Mouse (Mus musculus) small intestine, adult 2 months (tissue): ENCODE results near the gene Urb2. TPM values are rescaled to one million over a fixed set of nuclear protein-coding genes. Genes with fewer than 3 reads are reported as not detected.

Source experiments
- H3K27ac ChIP-seq: fragments of 200-500 bp; 2 replicates; pipeline ENCODE4 v1.5.1; 2012; ENCODE audit warnings: low read depth, low read length, control low read depth, inconsistent platforms; ENCODE audit not compliant: insufficient read depth
- H3K27me3 ChIP-seq: fragments of 200-500 bp; 2 replicates; pipeline ENCODE4 v1.6.1; 2012; ENCODE audit warnings: mild to moderate bottlenecking, moderate library complexity, low read length, inconsistent platforms; ENCODE audit not compliant: control insufficient read depth, insufficient read depth
- H3K36me3 ChIP-seq: fragments of 200-500 bp; 2 replicates; pipeline ENCODE4 v1.6.1; 2012; ENCODE audit warnings: mild to moderate bottlenecking, low read length, control low read depth, inconsistent platforms; ENCODE audit not compliant: control insufficient read depth, insufficient read depth
- H3K4me1 ChIP-seq: fragments of 200-500 bp; 2 replicates; pipeline ENCODE4 v1.6.1; 2012; ENCODE audit warnings: low read length, inconsistent platforms, mixed read lengths; ENCODE audit not compliant: control insufficient read depth, insufficient read depth, insufficient read length
- H3K4me3 ChIP-seq: fragments of 200-500 bp; 2 replicates; pipeline ENCODE4 v1.5.1; 2012; ENCODE audit warnings: low read depth, mild to moderate bottlenecking, control low read depth, inconsistent platforms, low read length, moderate library complexity
- CTCF ChIP-seq: fragments of 200-500 bp; IDR thresholded peaks from 2 replicates; pipeline ENCODE4 v1.5.1; 2012; ENCODE audit warnings: low read depth, mild to moderate bottlenecking, control low read depth, inconsistent platforms, low read length, moderate library complexity, mixed read lengths; ENCODE audit not compliant: insufficient replicate concordance, insufficient read length; ENCODE audit errors: extremely low read depth
- POLR2A ChIP-seq: fragments of 200-500 bp; IDR thresholded peaks from 2 replicates; pipeline ENCODE4 v1.6.1; 2012; ENCODE audit warnings: low read depth, mild to moderate bottlenecking, control low read depth, inconsistent platforms, low read length, moderate library complexity
- WGBS: fragments of 180-500 bp; shearing (Covaris S2); methylation state at CpG from one replicate; pipeline ENCODE4 v1.1.7; 2018; 5-methylcytosine and 5-hydroxymethylcytosine counted together
- polyA plus RNA-seq: library from polyadenylated mRNA; depleted of rRNA; stranded (reverse); fragments of >200 nt; gene quantifications from 2 replicates; pipeline ENCODE4 v1.2.3, GENCODE M21; 2012

Urb2 gene
- polyA plus RNA-seq, 1 experiment, result 2.5 TPM

DNA sequence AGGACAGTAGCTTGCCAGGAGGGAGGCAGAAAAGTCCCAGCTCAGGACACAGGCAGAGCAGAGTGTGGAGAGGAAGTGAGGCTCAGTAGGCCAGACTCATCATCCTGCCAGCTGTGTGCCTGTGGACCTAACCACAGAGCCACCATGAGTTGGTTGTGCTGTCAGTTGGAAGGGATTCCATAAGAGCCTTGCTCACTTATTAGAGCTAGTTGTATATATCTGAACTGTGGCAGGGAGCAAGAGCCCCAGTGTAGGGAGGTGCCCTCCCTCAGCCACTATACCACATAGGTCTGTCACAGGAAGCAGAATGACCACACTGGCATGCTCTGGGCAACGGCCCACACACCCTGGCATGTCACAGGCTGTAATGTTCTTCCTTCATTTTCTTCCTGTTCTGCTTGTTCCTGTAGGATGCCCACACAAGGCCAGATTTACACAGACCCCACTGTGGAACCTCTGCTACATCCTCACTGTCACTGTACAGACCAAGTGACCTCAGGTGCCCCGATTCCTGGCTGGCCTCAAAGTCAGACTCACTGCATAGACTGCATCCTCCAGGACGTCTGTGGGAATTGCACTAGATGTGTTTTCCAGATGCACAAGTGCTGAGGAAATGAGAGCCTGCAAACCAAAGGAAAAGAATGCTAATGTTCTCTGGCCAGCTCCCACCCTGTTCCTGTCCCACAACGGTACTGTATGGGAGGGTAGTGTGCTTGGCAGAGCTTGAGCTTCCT is 45.2 kb downstream of the Urb2 start:
- H3K27me3 ChIP-seq, result no peaks in the 10 kb centered on the region
- H3K27ac ChIP-seq, result no peak overlapping the region
- H3K4me1 ChIP-seq, result no peaks in the 10 kb centered on the region
- H3K36me3 ChIP-seq, result no peaks in the 10 kb centered on the region
- TF ChIP-seq CTCF (no peak), POLR2A (no peak)
- 54% methylated on average over 4 of the region's 4 CpGs for WGBS
- no peak overlapping the region for H3K4me3 ChIP-seq

DNA sequence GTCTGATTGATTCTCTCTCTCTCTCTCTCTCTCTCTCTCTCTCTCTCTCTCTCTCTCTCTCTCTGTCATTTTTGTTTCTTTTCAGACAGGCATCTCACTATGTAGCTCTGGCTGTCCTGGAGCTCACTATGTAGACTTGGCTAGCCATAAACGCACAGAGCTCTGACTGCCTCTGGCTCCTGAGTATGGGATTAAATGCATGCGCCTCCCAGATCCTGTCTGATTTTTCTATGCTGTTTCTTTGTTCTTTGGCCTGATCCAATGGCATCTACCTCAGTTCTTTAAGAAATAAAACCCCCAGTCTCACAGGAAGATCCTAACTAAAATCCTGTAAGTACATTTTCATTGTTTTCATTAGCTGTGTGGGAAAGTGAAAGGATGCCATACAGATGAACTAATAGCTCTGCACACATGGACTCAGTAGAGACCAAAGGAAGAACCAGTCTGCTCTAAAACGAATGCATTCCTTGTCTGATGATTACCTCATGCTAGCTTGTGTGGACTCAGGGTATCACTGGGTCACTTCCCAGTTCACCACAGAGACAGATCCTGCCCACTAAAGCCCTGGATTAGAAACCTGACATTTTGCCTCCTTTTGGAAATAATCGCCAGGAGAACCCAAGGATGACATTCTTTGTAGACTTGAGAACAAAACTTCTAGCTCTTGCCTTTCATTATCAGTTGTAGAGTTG is 45.9 kb downstream of the Urb2 start:
- H3K4me1 ChIP-seq, result no peaks in the 10 kb centered on the region
- 64% methylated on average over 4 of the region's 4 CpGs for WGBS
- H3K27me3 ChIP-seq, result no peaks in the 10 kb centered on the region
- H3K4me3 ChIP-seq, result no peak overlapping the region
- no peaks in the 10 kb centered on the region for H3K36me3 ChIP-seq
- no peak overlapping the region for H3K27ac ChIP-seq
- no peak for TF ChIP-seq POLR2A
- no peak for TF ChIP-seq CTCF

DNA sequence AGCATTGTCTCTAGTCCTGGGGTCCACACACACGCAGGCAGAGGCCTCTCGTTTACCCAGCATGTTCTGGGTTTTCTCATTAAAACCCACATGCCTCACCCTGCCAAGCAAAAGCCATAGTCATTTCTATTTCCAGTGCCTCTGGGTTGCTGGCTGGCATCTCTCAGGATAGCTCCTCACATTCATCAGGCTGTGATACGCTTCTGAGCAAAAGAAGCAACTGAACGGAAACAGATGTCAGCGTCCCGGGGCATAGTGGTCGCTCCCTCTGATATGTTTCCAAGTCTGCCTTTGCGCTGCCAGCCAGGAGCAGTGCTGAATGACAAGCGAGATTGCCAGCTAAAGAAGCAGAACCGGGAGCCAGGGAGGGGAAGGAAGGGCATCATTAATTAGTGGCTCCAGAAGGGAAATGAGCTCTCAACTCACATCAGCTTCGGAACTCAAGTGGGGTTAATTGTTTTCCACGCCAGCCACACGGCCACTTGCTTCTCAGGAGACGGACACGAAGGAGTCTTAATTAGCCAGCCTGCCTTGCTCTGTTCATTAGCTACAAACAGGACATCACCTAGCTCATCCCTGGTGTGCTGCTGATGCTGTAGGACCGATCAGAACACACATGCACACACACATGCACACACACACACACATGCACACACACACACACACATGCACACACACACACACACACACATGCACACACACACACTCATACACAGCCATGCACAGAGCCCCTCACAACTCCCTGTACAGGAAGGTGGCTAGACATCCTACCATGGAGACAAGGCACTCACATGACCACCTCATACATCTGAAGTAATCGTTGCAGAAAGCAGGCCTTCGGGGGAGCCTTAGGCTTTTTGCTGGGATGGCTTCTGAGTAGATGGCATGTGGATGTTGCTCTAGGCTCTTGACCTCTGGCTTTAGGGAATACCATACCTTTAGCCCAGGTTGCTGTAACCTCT is 49.3 kb downstream of the Urb2 start:
- Histone ChIP-seq H3K36me3 (no peaks in the 10 kb centered on the region), H3K4me1 (no peaks in the 10 kb centered on the region), H3K27ac (no peak overlapping the region), H3K4me3 (no peak overlapping the region), H3K27me3 (no peaks in the 10 kb centered on the region)
- WGBS, result 61% methylated on average over 18 of the region's 18 CpGs
- TF ChIP-seq CTCF (no peak), POLR2A (no peak)

DNA sequence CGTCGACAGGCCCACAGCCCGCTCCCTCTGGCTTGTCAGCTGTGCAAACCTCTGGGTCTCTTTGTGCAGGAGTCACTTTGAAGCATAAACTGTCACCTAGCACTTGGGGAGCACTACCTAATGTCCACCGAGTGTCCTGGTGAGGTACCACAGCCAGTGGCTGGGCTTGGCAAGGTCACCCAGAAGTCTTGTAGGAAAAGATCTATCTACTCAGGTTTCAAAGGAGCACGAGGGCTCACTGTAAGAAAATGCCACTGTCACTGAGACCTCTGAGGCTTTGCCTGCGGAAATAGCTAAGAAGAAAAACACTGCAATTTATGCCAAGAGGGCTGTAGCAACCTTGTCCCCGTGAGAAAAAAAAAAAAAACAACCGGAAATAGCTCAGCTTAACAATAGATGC is 54.7 kb downstream of the Urb2 start:
- Histone ChIP-seq H3K4me3 (no peak overlapping the region), H3K4me1 (no peaks in the 10 kb centered on the region), H3K36me3 (no peaks in the 10 kb centered on the region), H3K27me3 (no peaks in the 10 kb centered on the region), H3K27ac (no peak overlapping the region)
- 69% methylated on average over 8 of the region's 8 CpGs for WGBS
- TF ChIP-seq CTCF, result no peak
- TF ChIP-seq POLR2A, result no peak

DNA sequence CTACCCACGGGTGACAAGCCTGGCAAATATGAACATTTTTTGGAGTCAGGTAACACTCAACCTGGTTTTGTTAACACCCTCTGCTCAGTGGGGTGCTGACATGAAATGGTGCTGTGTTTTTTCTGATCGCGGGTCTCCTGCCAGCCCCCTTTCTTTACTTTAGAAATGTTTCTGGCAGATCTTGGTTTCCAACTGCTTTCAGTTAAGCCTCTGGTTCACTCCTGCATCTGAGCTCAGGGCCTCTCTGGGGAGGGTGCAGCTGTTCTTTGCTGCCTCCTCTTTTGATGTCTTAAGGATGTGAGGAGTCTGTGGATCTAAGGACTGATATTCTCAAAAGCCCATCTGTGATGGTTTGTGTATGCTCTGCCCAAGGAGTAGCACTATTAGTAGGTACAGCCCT is 55.1 kb downstream of the Urb2 start:
- no peak overlapping the region for H3K27ac ChIP-seq
- H3K4me1 ChIP-seq, result no peaks in the 10 kb centered on the region
- H3K36me3 ChIP-seq, result no peaks in the 10 kb centered on the region
- WGBS, result 63% methylated on average over 3 of the region's 3 CpGs
- TF ChIP-seq CTCF, result no peak
- no peak for TF ChIP-seq POLR2A
- H3K4me3 ChIP-seq, result no peak overlapping the region
- no peaks in the 10 kb centered on the region for H3K27me3 ChIP-seq

DNA sequence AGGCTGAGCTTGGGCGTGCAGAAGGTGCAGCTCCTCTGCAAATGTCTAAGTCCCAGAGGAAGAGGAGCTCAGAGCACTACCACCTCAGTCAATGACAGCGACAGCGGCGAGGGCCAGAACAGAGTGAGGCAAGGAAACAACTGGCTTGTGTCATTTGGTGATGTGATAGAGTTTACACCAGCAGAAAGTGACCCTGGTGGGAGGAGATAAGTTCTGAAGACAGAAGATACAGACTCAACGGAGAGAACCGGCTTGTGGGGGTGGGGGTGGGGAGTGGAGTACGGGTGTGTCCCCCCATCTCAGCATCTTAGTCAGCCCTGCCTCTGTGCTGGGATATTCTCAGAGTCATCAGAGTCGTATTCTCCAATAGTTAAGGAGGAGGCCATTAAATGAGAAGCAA is 56.1 kb downstream of the Urb2 start:
- WGBS, result 68% methylated on average over 8 of the region's 8 CpGs
- no peaks in the 10 kb centered on the region for H3K27me3 ChIP-seq
- TF ChIP-seq CTCF (no peak), POLR2A (no peak)
- no peak overlapping the region for H3K27ac ChIP-seq
- H3K4me1 ChIP-seq, result no peaks in the 10 kb centered on the region
- H3K36me3 ChIP-seq, result no peaks in the 10 kb centered on the region
- H3K4me3 ChIP-seq, result no peak overlapping the region
